Comparison of ENCODE assay signal across 29 mouse cellular contexts in the genomic region with DNA sequence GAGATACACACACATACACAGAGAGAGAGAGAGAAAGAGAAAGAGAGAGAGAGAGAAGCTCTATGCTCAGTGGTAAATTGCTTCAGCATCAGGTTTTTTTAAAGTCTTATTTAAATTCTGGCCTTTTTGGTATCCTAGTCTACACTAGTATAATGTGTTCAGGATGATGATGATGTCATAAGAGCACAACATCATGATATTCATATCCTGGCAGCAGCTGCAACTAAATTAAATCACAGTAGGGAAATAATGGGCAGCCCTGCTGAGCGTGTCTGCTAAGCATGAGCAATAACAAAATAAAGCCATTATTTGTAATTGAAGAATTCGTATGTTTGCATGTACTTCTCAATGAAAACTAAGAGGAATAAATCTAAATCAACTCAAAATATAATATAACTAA.
DNase-seq lines count a peak whose midpoint lies in the region; ATAC-seq lines count a peak whose summit lies in the region.
"Had no signal": no experiment of that assay in that cellular context is flagged by ENCODE, and none has a peak within 500 bp of the region (broad histone marks: within the 10 kb centered on the region; RNA-seq: fewer than 3 reads in every experiment).

No protein-coding gene starts in this region.

- no peak for DNase-seq in hindbrain, embryonic 11.5 days (ENCODE audit: low spot score)
- DNase-seq in hindbrain, embryonic 10.5 days (ENCODE audit: low spot score), result no peak
- DNase-seq in cerebellum, adult 18-20 months, result no peak
- DNase-seq in MN1 (ENCODE audit: low spot score), result no peak
- DNase-seq: adrenal gland, postnatal 10 days; B cell, adult 2 months; cerebellum, adult 8-10 months; cerebellum, postnatal 36 days; embryo, embryonic 11 days; gastrocnemius, postnatal 14 days; heart, adult 11 months; heart, postnatal 10 days; kidney, adult 18-20 months; kidney, postnatal 4 days; layer of hippocampus, adult 9-11 months; liver, embryonic 13.5 days; lung, adult 2 months; lung, postnatal 14 days; right cerebral cortex, adult 18-20 months; right cerebral cortex, postnatal 4 days; thymus, postnatal 14 days had no signal

- no peaks in the 10 kb centered on the region for H3K4me1 ChIP-seq in hindbrain, embryonic 11.5 days (replicated peaks; ENCODE audit: control insufficient read depth, insufficient read depth, low read length)
- no peaks in the 10 kb centered on the region for H3K4me1 ChIP-seq in hindbrain, embryonic 10.5 days (replicated peaks)
- no peaks in the 10 kb centered on the region for H3K4me1 ChIP-seq in hindbrain, embryonic 12.5 days
- H3K4me1 ChIP-seq in hindbrain, embryonic 15.5 days (replicated peaks), result no peaks in the 10 kb centered on the region
- H3K4me1 ChIP-seq in neural tube, embryonic 14.5 days (ENCODE audit: control insufficient read depth, insufficient read depth, low read length), result no peaks in the 10 kb centered on the region
- H3K4me1 ChIP-seq: liver, embryonic 13.5 days had no signal

- H3K9ac ChIP-seq in hindbrain, embryonic 11.5 days (ENCODE audit: low read depth, low read length), result no peak overlapping the region
- no peak overlapping the region for H3K9ac ChIP-seq in hindbrain, embryonic 12.5 days
- no peak overlapping the region for H3K9ac ChIP-seq in hindbrain, embryonic 15.5 days
- no peak overlapping the region for H3K9ac ChIP-seq in neural tube, embryonic 14.5 days (replicated peaks; ENCODE audit: low read depth, low read length)
- H3K9ac ChIP-seq: liver, embryonic 13.5 days had no signal

- no peak overlapping the region for H3K4me3 ChIP-seq in hindbrain, embryonic 11.5 days (ENCODE audit: low read depth, low read length)
- H3K4me3 ChIP-seq in hindbrain, embryonic 10.5 days, result no peak overlapping the region
- no peak overlapping the region for H3K4me3 ChIP-seq in hindbrain, embryonic 12.5 days
- H3K4me3 ChIP-seq in hindbrain, embryonic 15.5 days, result no peak overlapping the region
- no peak overlapping the region for H3K4me3 ChIP-seq in neural tube, embryonic 14.5 days (ENCODE audit: low read depth, low read length)
- H3K4me3 ChIP-seq: left cerebral cortex, adult 2 months; liver, embryonic 13.5 days had no signal

- ATAC-seq in hindbrain, embryonic 11.5 days (ENCODE audit: low FRiP score), result 0 out of 2 replicates have a peak, but pooled peaks have one; percentile 49
- peak; percentile 60 for ATAC-seq in hindbrain, embryonic 12.5 days (ENCODE audit: low FRiP score)
- ATAC-seq in hindbrain, embryonic 15.5 days (ENCODE audit: low FRiP score, low read depth), result peak; percentile 69
- ATAC-seq in neural tube, embryonic 14.5 days (ENCODE audit: low read depth), result peak; percentile 90; the same call in 1 of the 2 replicates
- ATAC-seq: activated CD4-positive, CD25-positive, alpha-beta regulatory T cell, adult 4 months had no signal

- no peaks in the 10 kb centered on the region for H3K36me3 ChIP-seq in hindbrain, embryonic 11.5 days (ENCODE audit: control insufficient read depth, insufficient read depth, low read length)
- H3K36me3 ChIP-seq in hindbrain, embryonic 10.5 days, result no peaks in the 10 kb centered on the region
- H3K36me3 ChIP-seq in hindbrain, embryonic 12.5 days, result no peaks in the 10 kb centered on the region
- no peaks in the 10 kb centered on the region for H3K36me3 ChIP-seq in hindbrain, embryonic 15.5 days
- no peaks in the 10 kb centered on the region for H3K36me3 ChIP-seq in neural tube, embryonic 14.5 days (ENCODE audit: control insufficient read depth, insufficient read depth, low read length)
- H3K36me3 ChIP-seq: G1E; liver, embryonic 13.5 days had no signal

- no peaks in the 10 kb centered on the region for H3K27me3 ChIP-seq in hindbrain, embryonic 11.5 days (ENCODE audit: control insufficient read depth, insufficient read depth, low read length)
- H3K27me3 ChIP-seq in hindbrain, embryonic 10.5 days (ENCODE audit: insufficient read depth, poor library complexity, severe bottlenecking), result no peaks in the 10 kb centered on the region
- H3K27me3 ChIP-seq in hindbrain, embryonic 12.5 days, result no peaks in the 10 kb centered on the region
- H3K27me3 ChIP-seq in hindbrain, embryonic 15.5 days, result no peaks in the 10 kb centered on the region
- H3K27me3 ChIP-seq in neural tube, embryonic 14.5 days (ENCODE audit: control insufficient read depth, insufficient read depth, low read length), result no peaks in the 10 kb centered on the region
- H3K27me3 ChIP-seq: CH12.LX; liver, embryonic 13.5 days had no signal

- no peak overlapping the region for H3K27ac ChIP-seq in hindbrain, embryonic 11.5 days (ENCODE audit: low read depth, low read length)
- no peak overlapping the region for H3K27ac ChIP-seq in hindbrain, embryonic 10.5 days
- H3K27ac ChIP-seq in hindbrain, embryonic 12.5 days, result no peak overlapping the region
- no peak overlapping the region for H3K27ac ChIP-seq in hindbrain, embryonic 15.5 days (replicated peaks)
- H3K27ac ChIP-seq in neural tube, embryonic 14.5 days (ENCODE audit: low read depth, low read length), result no peak overlapping the region
- H3K27ac ChIP-seq: left cerebral cortex, adult 2 months; liver, embryonic 13.5 days had no signal

- WGBS in hindbrain, embryonic 11.5 days, result 76% methylated on average over 2 of the region's 2 CpGs
- 72% methylated on average over 2 of the region's 2 CpGs for WGBS in hindbrain, embryonic 10.5 days
- WGBS in hindbrain, embryonic 12.5 days, result 59% methylated on average over 2 of the region's 2 CpGs
- 33% methylated on average over 2 of the region's 2 CpGs for WGBS in hindbrain, embryonic 15.5 days
- WGBS in neural tube, embryonic 14.5 days, result 37% methylated on average over 2 of the region's 2 CpGs

- H3K9me3 ChIP-seq in hindbrain, embryonic 11.5 days (ENCODE audit: control insufficient read depth, low read length), result no peaks in the 10 kb centered on the region
- no peaks in the 10 kb centered on the region for H3K9me3 ChIP-seq in hindbrain, embryonic 10.5 days
- no peaks in the 10 kb centered on the region for H3K9me3 ChIP-seq in hindbrain, embryonic 12.5 days (replicated peaks)
- H3K9me3 ChIP-seq in hindbrain, embryonic 15.5 days, result no peaks in the 10 kb centered on the region
- H3K9me3 ChIP-seq in neural tube, embryonic 14.5 days (ENCODE audit: control insufficient read depth, low read length), result no peaks in the 10 kb centered on the region
- H3K9me3 ChIP-seq: G1E; liver, embryonic 13.5 days had no signal

- no peak overlapping the region for H3K4me2 ChIP-seq in hindbrain, embryonic 11.5 days (replicated peaks; ENCODE audit: low read depth, low read length)
- H3K4me2 ChIP-seq in hindbrain, embryonic 12.5 days (replicated peaks), result no peak overlapping the region
- no peak overlapping the region for H3K4me2 ChIP-seq in hindbrain, embryonic 15.5 days
- H3K4me2 ChIP-seq in neural tube, embryonic 14.5 days (ENCODE audit: low read depth, low read length), result no peak overlapping the region
- H3K4me2 ChIP-seq: heart, embryonic 11.5 days; liver, embryonic 13.5 days had no signal
